Mouse (Mus musculus) embryonic fibroblast, embryonic 13.5 days (primary cell): ENCODE measurements around the gene Zfp692.

Experiments
- CTCF ChIP-seq: IDR thresholded peaks from 2 replicates; pipeline ENCODE4 v1.5.1; 2011; ENCODE audit warnings: mild to moderate bottlenecking, control low read depth, low read length, moderate library complexity, borderline replicate concordance; ENCODE audit not compliant: insufficient read depth
- POLR2A ChIP-seq: IDR thresholded peaks from 2 replicates; pipeline ENCODE4 v1.6.1; 2011; ENCODE audit warnings: low read depth, mild to moderate bottlenecking, control low read depth, low read length, moderate library complexity

- TF ChIP-seq CTCF (no peak), POLR2A (peak; percentile 48)
Measured at GRCm38 (mm10) chr11:58307411-58308080, 677 bp downstream of the Zfp692 start.
